Mouse (Mus musculus): ENCODE measurements around the gene Cyp4f37. TPM values are rescaled to one million over a fixed set of nuclear protein-coding genes. Genes with fewer than 3 reads are reported as not detected.
A peak's percentile ranks its signal among the peaks of the same experiment; 100 is the strongest.
"Not testable (repeated sequence)": the region's sequence is repeated elsewhere in the genome, so short reads cannot be mapped to it uniquely, and the experiment has no call there.

Gene Cyp4f37
- not detected for total RNA-seq (2021)
- long read RNA-seq, experiment 1, result 0 reads
- long read RNA-seq, experiment 2, result 0 reads

DNA sequence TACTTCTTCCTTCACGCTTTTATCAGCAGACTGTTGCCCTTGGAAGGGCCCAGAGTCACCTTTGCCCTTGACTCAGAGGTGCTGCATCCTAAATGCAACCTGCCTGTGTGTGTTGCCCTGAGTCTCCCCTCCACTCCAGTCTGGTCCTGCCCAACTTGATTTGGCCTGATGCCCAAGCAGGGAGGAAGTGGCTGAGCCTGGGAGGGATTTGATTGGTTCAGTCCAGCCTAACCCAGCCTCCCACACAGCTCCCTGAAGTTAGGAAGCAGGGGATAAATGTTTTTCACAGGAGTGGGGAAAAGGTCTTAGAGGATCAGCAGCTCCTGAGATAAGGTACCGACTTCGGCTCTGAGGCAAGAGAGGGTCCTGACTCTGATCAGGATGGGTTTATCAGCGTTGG lies at the start of gene Cyp4f37:
Gene Cyp4f37, plus strand, starts transcription at position 292 of the 400 bp plus-strand sequence.
- intact Hi-C loops (cut with DNase I); DNase-seq: not testable (repeated sequence)

- DNase-seq; intact Hi-C loops (cut with DNase I): not testable (repeated sequence)
Measured at GRCm38 (mm10) chr17:32573286-32573685, 47.8 kb upstream of the Cyp4f37 start.

DNA sequence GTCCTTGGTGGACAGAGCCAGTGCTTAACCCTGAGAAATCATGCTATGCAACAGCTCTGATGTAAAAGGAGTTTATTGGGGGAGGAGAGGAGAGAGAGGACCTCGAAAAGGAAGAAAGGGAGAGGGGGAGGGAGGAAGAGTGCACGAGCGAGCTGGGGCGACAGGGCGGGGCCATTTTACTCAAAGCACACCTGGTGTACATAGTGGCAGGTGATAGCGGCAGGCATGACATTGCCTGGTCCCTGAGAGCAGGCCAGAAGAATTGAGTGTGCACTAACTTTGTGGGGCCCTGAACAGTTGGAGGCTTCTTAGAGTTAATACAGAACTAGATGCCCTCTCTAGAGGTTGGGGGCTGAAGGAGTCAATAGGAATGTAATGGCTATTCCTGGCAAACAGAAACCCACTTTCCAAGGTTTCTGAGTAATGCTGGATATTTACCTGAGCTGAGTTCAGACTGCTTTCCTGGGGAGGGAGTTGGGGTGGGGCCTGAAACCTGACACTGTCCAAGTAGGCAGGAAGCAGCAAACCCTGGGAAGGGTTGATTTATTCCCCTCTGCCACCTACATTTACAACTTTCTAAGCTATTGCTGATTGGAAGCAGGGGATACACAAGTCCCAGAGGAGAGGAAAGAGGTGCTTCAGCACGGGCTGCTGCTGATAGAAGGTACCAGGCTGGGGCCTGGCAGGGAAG lies 43.5 kb upstream of the Cyp4f37 start:
- intact Hi-C loops (cut with DNase I), result no loop called here
- no peak for DNase-seq

DNA sequence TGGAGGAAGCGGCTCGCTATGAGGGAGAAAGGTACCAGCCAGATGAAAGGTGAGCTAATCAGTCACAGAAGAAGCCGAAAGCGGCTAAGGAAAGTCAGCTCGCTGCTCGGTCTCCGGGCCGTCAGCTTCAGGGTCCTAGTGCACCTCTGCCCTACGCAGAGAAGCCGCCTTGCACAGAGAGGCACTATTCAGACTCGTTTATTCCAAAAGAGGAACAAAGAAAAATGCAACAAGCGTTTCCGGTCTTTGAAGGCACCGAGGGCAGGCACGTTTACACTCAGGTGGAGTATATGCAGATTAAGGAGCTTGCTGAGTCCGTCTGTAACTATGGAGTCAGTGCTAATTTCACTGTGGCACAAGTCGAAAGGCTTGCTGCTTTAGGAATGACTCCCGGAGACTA lies 24.6 kb upstream of the Cyp4f37 start:
- DNase-seq, result no peak
- intact Hi-C loops (cut with DNase I), result no loop called here

- intact Hi-C loops (cut with DNase I), result no loop called here
- DNase-seq, result peak in 1 of 2 experiments; percentile 1
Measured at GRCm38 (mm10) chr17:32608055-32608454, 13.1 kb upstream of the Cyp4f37 start.

- DNase-seq; intact Hi-C loops (cut with DNase I): not testable (repeated sequence)
Measured at GRCm38 (mm10) chr17:32610231-32610630, 10.9 kb upstream of the Cyp4f37 start.

GRCm38 (mm10) chr17:32610896-32611295 lies 10.2 kb upstream of the Cyp4f37 start:
- intact Hi-C loops (cut with DNase I), result no loop called here
- no peak for DNase-seq

DNA sequence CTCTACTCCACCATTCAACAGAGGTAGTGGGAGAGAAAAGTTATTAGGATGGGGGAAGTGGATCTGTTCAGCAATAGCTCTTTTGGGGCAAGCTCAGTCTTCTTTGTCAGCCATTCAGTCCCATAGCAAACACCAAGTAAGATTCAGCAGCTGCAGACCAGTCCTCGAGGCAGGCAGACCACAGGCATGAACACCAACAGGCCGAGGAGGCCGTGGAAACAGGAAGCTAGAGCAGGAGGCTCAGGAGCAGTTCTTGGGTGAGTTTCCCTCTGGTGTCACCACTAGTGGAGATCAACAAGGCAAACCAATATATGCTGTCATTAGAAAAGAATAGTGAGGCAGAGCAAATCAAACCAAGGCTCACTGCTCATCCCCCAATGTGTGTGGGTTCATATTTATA lies 8.7 kb upstream of the Cyp4f37 start:
- intact Hi-C loops (cut with DNase I), result no loop called here
- no peak for DNase-seq

GRCm38 (mm10) chr17:32617252-32617651 lies 3.9 kb upstream of the Cyp4f37 start:
- intact Hi-C loops (cut with DNase I), result no loop called here
- DNase-seq, result no peak

DNA sequence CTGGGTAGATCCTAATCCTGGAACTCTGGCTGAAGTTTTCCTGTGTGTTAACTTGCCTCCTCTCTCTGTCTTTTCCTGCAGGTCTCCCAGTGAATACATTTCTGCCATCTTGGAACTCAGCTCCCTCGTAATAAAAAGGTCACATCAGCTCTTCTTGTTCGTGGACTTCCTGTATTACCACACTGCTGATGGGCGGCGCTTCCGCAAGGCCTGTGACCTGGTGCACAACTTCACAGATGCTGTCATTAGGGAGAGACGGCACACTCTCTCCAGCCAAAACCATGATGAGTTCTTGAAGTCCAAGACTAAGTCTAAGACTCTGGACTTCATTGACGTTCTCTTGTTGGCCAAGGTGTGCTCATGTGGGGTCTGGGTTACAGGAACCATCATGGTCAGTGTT lies 8.6 kb downstream of the Cyp4f37 start:
- DNase-seq, result not testable (repeated sequence)
- intact Hi-C loops (cut with DNase I), result loop anchor here (2.0 kb wide), 1 partner anchor 83 kb away; no protein-coding TSS in a partner anchor

DNA sequence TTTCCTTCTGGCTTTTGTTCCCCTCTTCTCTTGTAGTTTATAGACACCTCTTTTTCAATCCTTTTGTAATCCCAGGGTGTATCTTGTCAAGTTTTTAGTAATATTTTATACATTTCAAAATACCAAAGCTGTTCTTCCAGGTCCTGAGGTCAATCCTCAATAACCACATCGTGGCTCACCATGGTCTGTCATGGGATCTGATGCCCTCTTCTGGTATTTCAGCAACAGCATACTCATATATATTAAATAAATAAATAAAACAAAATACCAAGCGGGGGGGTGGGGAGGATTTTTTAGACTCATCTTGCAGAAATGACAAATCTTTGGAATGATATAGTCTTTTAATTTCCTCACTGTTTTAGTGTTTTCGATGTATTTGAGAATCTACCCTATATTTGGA lies 10.8 kb downstream of the Cyp4f37 start:
- intact Hi-C loops (cut with DNase I), result loop anchor here (2.0 kb wide), 1 partner anchor 85 kb away; no protein-coding TSS in a partner anchor
- DNase-seq, result no peak

DNA sequence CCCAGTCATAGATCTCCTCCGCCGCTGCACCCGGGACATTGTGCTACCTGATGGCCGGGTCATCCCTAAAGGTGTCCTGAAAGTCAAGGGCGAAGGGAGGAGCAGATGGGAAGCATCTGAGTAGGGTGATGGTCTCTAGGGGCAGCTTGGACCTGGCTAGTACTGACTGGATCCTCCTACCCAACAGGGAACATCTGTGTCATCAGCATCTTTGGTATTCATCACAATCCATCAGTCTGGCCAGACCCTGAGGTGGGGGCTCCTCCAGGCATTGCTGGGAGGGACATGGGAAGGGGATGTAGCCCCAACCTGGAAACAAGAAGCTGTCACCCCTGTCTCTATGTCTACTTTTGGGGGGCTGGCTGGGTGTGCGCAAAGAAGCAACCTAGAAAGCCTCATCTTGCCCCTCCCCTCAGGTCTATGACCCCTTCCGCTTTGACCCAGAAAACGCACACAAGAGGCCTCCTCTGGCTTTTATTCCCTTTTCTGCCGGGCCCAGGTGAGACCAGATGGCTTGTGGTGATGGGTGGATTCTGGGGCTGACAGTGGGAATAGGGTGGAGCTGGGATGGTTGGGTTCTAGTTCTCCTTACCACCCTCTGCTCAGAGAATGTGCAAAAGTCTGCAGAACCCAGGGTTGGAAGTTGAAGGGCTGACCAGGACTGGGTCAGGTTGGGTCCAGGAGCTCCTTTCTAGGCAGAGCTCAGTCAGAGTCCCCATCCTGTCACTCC lies 13.3 kb downstream of the Cyp4f37 start:
- intact Hi-C loops (cut with DNase I); DNase-seq: not testable (repeated sequence)

DNA sequence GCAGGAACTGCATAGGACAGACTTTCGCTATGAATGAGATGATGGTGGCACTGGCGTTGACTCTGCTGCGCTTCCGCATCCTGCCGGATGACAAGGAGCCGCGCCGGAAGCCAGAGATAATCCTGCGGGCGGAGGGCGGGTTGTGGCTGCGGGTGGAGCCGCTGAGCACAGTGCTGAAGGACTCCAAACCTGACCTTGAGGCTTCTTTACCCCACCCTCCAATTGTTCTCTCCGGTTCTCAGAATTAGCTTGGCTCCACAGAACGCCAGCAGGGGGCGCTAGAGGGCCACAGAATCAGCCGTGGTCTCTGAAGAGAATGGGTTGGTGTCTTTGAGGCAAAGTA lies 13.8 kb downstream of the Cyp4f37 start:
- DNase-seq, result peak; percentile 79 to 86
- intact Hi-C loops (cut with DNase I), result loop anchor here (5.0 kb wide), 2 partner anchors 108 to 317 kb away; no protein-coding TSS in a partner anchor

GRCm38 (mm10) chr17:32636341-32636740 lies 15.2 kb downstream of the Cyp4f37 start:
- no peak for DNase-seq
- intact Hi-C loops (cut with DNase I), result loop anchor here (2.0 to 5.0 kb wide), 3 partner anchors 44 to 316 kb away; no protein-coding TSS in a partner anchor

DNA sequence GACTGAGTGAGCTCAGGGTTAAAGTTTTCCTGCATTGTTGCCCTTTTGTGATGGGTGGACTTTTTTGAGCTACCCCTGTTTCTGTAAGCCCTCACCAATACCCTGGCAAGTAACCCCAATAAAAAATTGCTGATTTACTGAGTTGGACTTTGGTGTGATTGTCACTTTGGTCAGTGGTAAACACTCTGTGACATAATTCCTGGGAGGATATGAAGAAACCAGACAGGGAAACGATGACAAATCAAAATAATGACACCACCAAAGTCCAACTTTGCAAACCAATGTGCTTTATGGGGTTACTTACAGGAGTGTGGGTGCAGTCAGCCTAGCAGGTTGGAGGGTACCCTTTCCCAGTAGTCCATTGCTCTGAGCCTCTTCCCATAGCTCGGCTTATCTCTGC lies 16.0 kb downstream of the Cyp4f37 start:
- intact Hi-C loops (cut with DNase I), result loop anchor here (2.0 to 5.0 kb wide), 3 partner anchors 44 to 315 kb away; no protein-coding TSS in a partner anchor
- DNase-seq, result no peak

GRCm38 (mm10) chr17:32646631-32647030 lies 25.5 kb downstream of the Cyp4f37 start:
- intact Hi-C loops (cut with DNase I), result no loop called here
- DNase-seq, result no peak

- no peak for DNase-seq
- intact Hi-C loops (cut with DNase I), result no loop called here
Measured at GRCm38 (mm10) chr17:32653860-32654259, 32.8 kb downstream of the Cyp4f37 start.

DNA sequence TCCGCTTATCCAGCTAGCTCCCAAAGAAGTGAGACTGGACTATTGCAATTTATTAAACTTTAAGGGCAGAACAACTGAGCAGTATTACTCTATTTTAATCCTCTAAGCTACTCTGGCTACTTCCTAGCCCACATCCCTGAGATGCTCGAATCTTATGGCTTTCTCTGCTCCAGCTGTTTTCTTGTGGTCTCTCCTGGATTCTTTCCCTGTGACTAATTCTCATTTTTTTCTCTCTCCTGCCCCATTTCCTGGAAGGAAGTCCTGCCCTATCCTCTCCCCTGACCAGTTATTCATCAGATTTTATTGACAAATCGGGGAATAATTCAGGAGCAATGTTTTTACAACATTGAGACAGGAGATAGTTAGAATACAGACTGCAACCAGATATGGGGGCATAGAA lies 35.9 kb downstream of the Cyp4f37 start:
- intact Hi-C loops (cut with DNase I), result no loop called here

DNA sequence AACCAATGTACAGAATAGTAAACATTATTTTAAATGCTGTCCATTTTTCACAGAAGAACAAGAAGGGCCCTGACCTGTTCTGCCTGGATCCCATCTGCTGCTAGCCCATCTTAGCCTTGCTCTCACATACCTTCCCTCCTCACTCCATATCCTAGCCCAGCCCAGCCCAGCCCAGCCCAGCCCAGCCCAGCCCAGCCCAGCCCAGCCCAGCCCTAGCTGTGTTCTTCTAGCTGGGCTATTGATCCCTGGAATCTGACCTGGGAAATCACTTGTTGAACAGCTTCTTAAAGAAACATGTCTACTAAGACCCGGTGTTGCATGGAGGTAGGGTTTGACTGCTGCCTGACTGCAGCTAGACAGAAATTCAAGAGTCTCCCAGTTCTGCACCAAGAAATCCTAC lies 37.1 kb downstream of the Cyp4f37 start:
- intact Hi-C loops (cut with DNase I), result no loop called here

More for the DNA sequence above, 35.9 kb downstream of the Cyp4f37 start:
- DNase-seq, result no peak

DNA sequence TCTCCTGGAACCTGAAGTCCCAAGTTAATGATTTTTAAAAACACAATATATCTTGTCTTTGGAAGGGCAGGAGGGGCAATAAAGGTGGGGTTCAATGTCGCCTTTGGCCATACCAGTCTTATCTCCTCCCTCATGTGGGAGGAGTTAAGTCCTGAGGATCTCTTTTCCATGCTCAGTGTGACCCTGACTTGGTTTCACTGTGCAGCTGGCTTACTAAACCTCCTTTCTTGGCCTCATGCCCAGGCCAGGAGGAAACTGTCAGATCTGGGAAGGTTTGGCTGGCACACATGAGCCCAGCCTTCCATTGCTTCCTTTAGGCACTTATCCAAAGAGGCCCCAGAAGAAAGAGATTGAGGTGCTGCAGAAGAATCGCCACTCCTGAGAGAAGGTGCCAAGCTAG lies 37.6 kb downstream of the Cyp4f37 start, which contains the start of gene Cyp4f40:
Gene Cyp4f40, plus strand, starts transcription at position 189 of the 400 bp plus-strand sequence.
- DNase-seq, result peak; percentile 3 to 23
- intact Hi-C loops (cut with DNase I), result no loop called here

More for the DNA sequence above, 37.1 kb downstream of the Cyp4f37 start:
- DNase-seq, result no peak

GRCm38 (mm10) chr17:32673976-32674375 lies 52.9 kb downstream of the Cyp4f37 start:
- DNase-seq, result no peak
- intact Hi-C loops (cut with DNase I), result no loop called here
